Comparison of ENCODE assay signal across 27 mouse cellular contexts in the genomic region with DNA sequence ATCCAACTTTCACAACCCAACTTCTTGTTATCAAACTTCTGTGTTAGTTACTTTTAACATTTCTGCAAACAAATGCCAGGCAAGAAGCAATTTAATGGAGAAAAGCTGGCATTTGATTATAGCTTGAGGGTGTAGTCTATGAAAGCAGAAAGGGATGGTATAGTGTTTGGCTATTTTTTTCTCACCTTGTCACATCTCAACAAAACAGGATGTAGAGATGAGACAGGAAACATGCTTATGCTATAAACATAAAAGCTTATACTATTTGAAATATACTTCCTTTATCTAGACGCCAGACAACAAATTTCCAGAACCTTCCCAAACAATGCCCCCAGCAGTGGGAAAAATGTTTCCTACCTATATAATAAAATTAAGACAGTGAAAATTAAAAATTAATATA.
A peak's percentile ranks its signal among the peaks of the same experiment; 100 is the strongest.
DNase-seq lines count a peak whose midpoint lies in the region; ATAC-seq and TF ChIP-seq lines count a peak whose summit lies in the region.
"Had no signal": no experiment of that assay in that cellular context is flagged by ENCODE, and none has a peak within 500 bp of the region (broad histone marks: within the 10 kb centered on the region; RNA-seq: fewer than 3 reads in every experiment).

No protein-coding gene starts in this region.

- no peak overlapping the region for H3K4me3 ChIP-seq in heart, adult 2 months
- H3K4me3 ChIP-seq: embryonic facial prominence, embryonic 13.5 days; embryonic facial prominence, embryonic 15.5 days; erythroblast, embryonic 14.5 days; forebrain, embryonic 10.5 days; forebrain, embryonic 12.5 days had no signal

- no peak overlapping the region for H3K9ac ChIP-seq in heart, adult 2 months (ENCODE audit: low read depth, low read length)
- H3K9ac ChIP-seq: embryonic facial prominence, embryonic 13.5 days; embryonic facial prominence, embryonic 15.5 days; forebrain, embryonic 12.5 days had no signal

- peak; percentile 71 for ATAC-seq in activated CD4-positive, CD25-positive, alpha-beta regulatory T cell, adult 4 months
- peak; percentile 79 for ATAC-seq in inflammation-experienced regulatory T-cells, adult 6 months
- ATAC-seq: forebrain, embryonic 14.5 days; forebrain, embryonic 16.5 days; Patski had no signal

- no peaks in the 10 kb centered on the region for H3K36me3 ChIP-seq in heart, adult 2 months (ENCODE audit: control insufficient read depth, insufficient read depth, low read length)
- H3K36me3 ChIP-seq: embryonic facial prominence, embryonic 13.5 days; embryonic facial prominence, embryonic 15.5 days; forebrain, embryonic 10.5 days; forebrain, embryonic 12.5 days; G1E had no signal

- no peak for TF ChIP-seq EP300 in heart, adult 2 months (IDR thresholded peaks at IDR 0.05; ENCODE audit: insufficient read depth, low read depth, low read length)

- 48% methylated on average over 1 of the region's 1 CpGs for WGBS in heart, adult 2 months

- no peak overlapping the region for H3K27ac ChIP-seq in heart, adult 2 months
- H3K27ac ChIP-seq: embryonic facial prominence, embryonic 13.5 days; embryonic facial prominence, embryonic 15.5 days; forebrain, embryonic 10.5 days; forebrain, embryonic 12.5 days had no signal

- peak; percentile 21 for DNase-seq in CD4-positive, CD25-positive, alpha-beta regulatory T cell, adult 2 months (ENCODE audit: low read depth, low spot score)
- no peak for DNase-seq in heart, adult 2 months
- DNase-seq in gastrocnemius, adult 8-10 months (ENCODE audit: low spot score in 2 of 2) = no peak
- no peak for DNase-seq in lung, postnatal 14 days
- DNase-seq in heart, adult 18-20 months = no peak
- DNase-seq: adrenal gland, adult 2 months; adrenal gland, postnatal 10 days; adrenal gland, postnatal 25 days; cerebellum, adult 11 months; cerebellum, adult 18-20 months; cerebellum, adult 8-10 months; cerebellum, adult 9-11 months; cerebellum, postnatal 14 days; cerebellum, postnatal 36 days; embryo, embryonic 11 days had no signal

- TF ChIP-seq POLR2A in heart, adult 2 months (IDR thresholded peaks at IDR 0.05; ENCODE audit: insufficient read depth, low read depth, low read length) = no peak

- H3K27me3 ChIP-seq in heart, adult 2 months (ENCODE audit: control insufficient read depth, insufficient read depth, low read length) = no peaks in the 10 kb centered on the region
- H3K27me3 ChIP-seq: CH12.LX; embryonic facial prominence, embryonic 13.5 days; embryonic facial prominence, embryonic 15.5 days; forebrain, embryonic 12.5 days; Patski had no signal

- H3K4me1 ChIP-seq in heart, adult 2 months (ENCODE audit: control insufficient read depth, insufficient read depth, low read length) = no peaks in the 10 kb centered on the region
- H3K4me1 ChIP-seq: embryonic facial prominence, embryonic 13.5 days; embryonic facial prominence, embryonic 15.5 days; forebrain, embryonic 10.5 days; forebrain, embryonic 12.5 days had no signal

- TF ChIP-seq CTCF in heart, adult 2 months (IDR thresholded peaks at IDR 0.05) = no peak

- no peaks in the 10 kb centered on the region for H3K79me2 ChIP-seq in heart, adult 2 months (replicated peaks; ENCODE audit: control insufficient read depth, insufficient read depth, low read length)

- intact Hi-C loops in heart, adult 2 months (cut with DNase I) = no loop called here
